Mouse (Mus musculus): ENCODE data around the gene Mpz.

GRCm38 (mm10) chr1:171200769-171201168 is 50.3 kb downstream of the Mpz start:
- TF ChIP-seq POLR2A (IDR thresholded peaks at IDR 0.05; ENCODE audit: extremely low read depth, insufficient read depth, low read length), result no peak
- no peak for TF ChIP-seq CTCF (IDR thresholded peaks at IDR 0.05; ENCODE audit: low read depth, low read length)

Data from liver, adult 2 months (tissue).